ENCODE assay signal across 10 mouse cellular contexts in the genomic region with DNA sequence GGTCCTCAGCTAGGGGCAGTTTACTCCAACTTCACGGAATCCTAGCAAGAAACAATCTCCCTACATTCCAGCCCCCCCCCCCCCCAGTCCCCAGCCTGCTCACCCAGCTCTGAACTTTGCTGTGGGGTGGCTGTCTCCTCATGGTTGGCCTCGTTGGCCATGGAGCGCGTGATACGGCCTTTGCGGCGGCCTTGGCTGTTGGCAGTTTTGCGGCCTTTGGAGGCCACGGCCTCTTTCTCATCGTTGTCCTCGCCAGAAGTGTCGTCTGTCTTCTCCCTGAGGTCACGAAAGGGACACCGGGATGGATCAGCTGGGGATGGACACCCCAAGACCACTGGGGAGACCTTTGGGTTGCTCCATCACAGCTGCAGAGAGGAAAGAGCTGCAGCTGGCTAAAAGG.
DNase-seq lines count a peak whose midpoint lies in the region; ATAC-seq and TF ChIP-seq lines count a peak whose summit lies in the region.
"Had no signal": no experiment of that assay in that cellular context is flagged by ENCODE, and none has a peak within 500 bp of the region (broad histone marks: within the 10 kb centered on the region; RNA-seq: fewer than 3 reads in every experiment).

No protein-coding gene starts in this region.

- 42% methylated on average over 14 of the region's 14 CpGs for WGBS in kidney, embryonic 14.5 days
- 83% methylated on average over 14 of the region's 14 CpGs for WGBS in hindbrain, embryonic 14.5 days
- WGBS in midbrain, embryonic 14.5 days = 93% methylated on average over 14 of the region's 14 CpGs
- 69% methylated on average over 14 of the region's 14 CpGs for WGBS in heart, adult 2 months

- no peaks in the 10 kb centered on the region for H3K9me3 ChIP-seq in kidney, embryonic 14.5 days (ENCODE audit: control insufficient read depth, low read length)
- no peaks in the 10 kb centered on the region for H3K9me3 ChIP-seq in hindbrain, embryonic 14.5 days (ENCODE audit: control insufficient read depth, low read length)
- H3K9me3 ChIP-seq in midbrain, embryonic 14.5 days (ENCODE audit: control insufficient read depth, low read length) = no peaks in the 10 kb centered on the region
- H3K9me3 ChIP-seq: embryonic facial prominence, embryonic 15.5 days had no signal

- H3K79me2 ChIP-seq in heart, adult 2 months (replicated peaks; ENCODE audit: control insufficient read depth, insufficient read depth, low read length) = peaks cover 2% of the 10 kb centered on the region; the same call in 1 of the 2 replicates

- 0 out of 2 replicates have a peak overlapping the region, but pooled peaks have one; percentile 7 for H3K9ac ChIP-seq in kidney, embryonic 14.5 days (ENCODE audit: low read depth, low read length)
- H3K9ac ChIP-seq in hindbrain, embryonic 14.5 days = no peak overlapping the region
- H3K9ac ChIP-seq in midbrain, embryonic 14.5 days (replicated peaks; ENCODE audit: low read length) = no peak overlapping the region
- H3K9ac ChIP-seq in heart, adult 2 months (ENCODE audit: low read depth, low read length) = no peak overlapping the region
- H3K9ac ChIP-seq: embryonic facial prominence, embryonic 15.5 days; liver, embryonic 14.5 days had no signal

- peaks cover 70% of the 10 kb centered on the region for H3K4me1 ChIP-seq in kidney, embryonic 14.5 days (ENCODE audit: control insufficient read depth, insufficient read depth, low read length)
- H3K4me1 ChIP-seq in hindbrain, embryonic 14.5 days (replicated peaks; ENCODE audit: control insufficient read depth, insufficient read depth, low read length) = peaks cover 42% of the 10 kb centered on the region
- peaks cover 10% of the 10 kb centered on the region; the same call in 1 of the 2 replicates for H3K4me1 ChIP-seq in midbrain, embryonic 14.5 days (ENCODE audit: control insufficient read depth, insufficient read depth, low read length)
- peaks cover 16% of the 10 kb centered on the region for H3K4me1 ChIP-seq in heart, adult 2 months (ENCODE audit: control insufficient read depth, insufficient read depth, low read length)

- H3K27me3 ChIP-seq in kidney, embryonic 14.5 days (ENCODE audit: control insufficient read depth, insufficient read depth, low read length) = no peaks in the 10 kb centered on the region
- no peaks in the 10 kb centered on the region for H3K27me3 ChIP-seq in hindbrain, embryonic 14.5 days (ENCODE audit: control insufficient read depth, insufficient read depth, low read length)
- H3K27me3 ChIP-seq in midbrain, embryonic 14.5 days (ENCODE audit: control insufficient read depth, insufficient read depth, low read length) = no peaks in the 10 kb centered on the region
- H3K27me3 ChIP-seq in heart, adult 2 months (ENCODE audit: control insufficient read depth, insufficient read depth, low read length) = no peaks in the 10 kb centered on the region
- H3K27me3 ChIP-seq: embryonic facial prominence, embryonic 15.5 days had no signal

- H3K4me3 ChIP-seq in kidney, embryonic 14.5 days (ENCODE audit: low read length) = no peak overlapping the region
- H3K4me3 ChIP-seq in hindbrain, embryonic 14.5 days (replicated peaks; ENCODE audit: low read length) = no peak overlapping the region
- no peak overlapping the region for H3K4me3 ChIP-seq in midbrain, embryonic 14.5 days (replicated peaks; ENCODE audit: low read depth, low read length)
- no peak overlapping the region for H3K4me3 ChIP-seq in heart, adult 2 months
- H3K4me3 ChIP-seq: embryonic facial prominence, embryonic 15.5 days had no signal

- no peak for DNase-seq in kidney, adult 18-20 months
- peak; percentile 86 for DNase-seq in adrenal gland, adult 8-10 months
- no peak for DNase-seq in hindbrain, embryonic 14.5 days (ENCODE audit: low spot score)
- no peak for DNase-seq in midbrain, embryonic 14.5 days
- no peak for DNase-seq in cerebellum, postnatal 10 days
- DNase-seq in lung, postnatal 25 days (ENCODE audit: low spot score) = no peak
- DNase-seq in heart, adult 2 months = no peak

- peaks cover 41% of the 10 kb centered on the region for H3K36me3 ChIP-seq in kidney, embryonic 14.5 days (ENCODE audit: control insufficient read depth, insufficient read depth, low read length)
- H3K36me3 ChIP-seq in hindbrain, embryonic 14.5 days (replicated peaks; ENCODE audit: control insufficient read depth, insufficient read depth) = peaks cover 34% of the 10 kb centered on the region; the same call in 1 of the 2 replicates
- H3K36me3 ChIP-seq in midbrain, embryonic 14.5 days (ENCODE audit: control insufficient read depth, insufficient read depth, low read length) = peaks cover 52% of the 10 kb centered on the region
- no peaks in the 10 kb centered on the region; the same call in 1 of the 2 replicates for H3K36me3 ChIP-seq in heart, adult 2 months (ENCODE audit: control insufficient read depth, insufficient read depth, low read length)

- TF ChIP-seq CTCF in heart, adult 2 months (IDR thresholded peaks at IDR 0.05) = no peak

- H3K4me2 ChIP-seq in kidney, embryonic 14.5 days (replicated peaks; ENCODE audit: low read depth, low read length) = no peak overlapping the region
- H3K4me2 ChIP-seq in hindbrain, embryonic 14.5 days (replicated peaks) = no peak overlapping the region
- no peak overlapping the region for H3K4me2 ChIP-seq in midbrain, embryonic 14.5 days (ENCODE audit: low read length)
- H3K4me2 ChIP-seq: embryonic facial prominence, embryonic 15.5 days had no signal

- ATAC-seq in kidney, embryonic 14.5 days (ENCODE audit: low FRiP score, low TSS enrichment) = no peak
- ATAC-seq in hindbrain, embryonic 14.5 days (ENCODE audit: low FRiP score) = no peak
- ATAC-seq in midbrain, embryonic 14.5 days (ENCODE audit: low FRiP score, low TSS enrichment) = no peak

- TF ChIP-seq POLR2A in heart, adult 2 months (IDR thresholded peaks at IDR 0.05; ENCODE audit: insufficient read depth, low read depth, low read length) = no peak

- TF ChIP-seq EP300 in heart, adult 2 months (IDR thresholded peaks at IDR 0.05; ENCODE audit: insufficient read depth, low read depth, low read length) = no peak

- intact Hi-C loops in heart, adult 2 months (cut with DNase I) = no loop called here

- peak overlapping the region; percentile 78 for H3K27ac ChIP-seq in kidney, embryonic 14.5 days (ENCODE audit: low read depth, low read length)
- peak overlapping the region; percentile 76 for H3K27ac ChIP-seq in hindbrain, embryonic 14.5 days
- peak overlapping the region; percentile 49 for H3K27ac ChIP-seq in midbrain, embryonic 14.5 days (replicated peaks; ENCODE audit: low read depth, low read length)
- H3K27ac ChIP-seq in heart, adult 2 months = no peak overlapping the region
- H3K27ac ChIP-seq: liver, embryonic 14.5 days had no signal
